Mouse (Mus musculus): ENCODE measurements around the gene Esam.

The Esam gene

DNA sequence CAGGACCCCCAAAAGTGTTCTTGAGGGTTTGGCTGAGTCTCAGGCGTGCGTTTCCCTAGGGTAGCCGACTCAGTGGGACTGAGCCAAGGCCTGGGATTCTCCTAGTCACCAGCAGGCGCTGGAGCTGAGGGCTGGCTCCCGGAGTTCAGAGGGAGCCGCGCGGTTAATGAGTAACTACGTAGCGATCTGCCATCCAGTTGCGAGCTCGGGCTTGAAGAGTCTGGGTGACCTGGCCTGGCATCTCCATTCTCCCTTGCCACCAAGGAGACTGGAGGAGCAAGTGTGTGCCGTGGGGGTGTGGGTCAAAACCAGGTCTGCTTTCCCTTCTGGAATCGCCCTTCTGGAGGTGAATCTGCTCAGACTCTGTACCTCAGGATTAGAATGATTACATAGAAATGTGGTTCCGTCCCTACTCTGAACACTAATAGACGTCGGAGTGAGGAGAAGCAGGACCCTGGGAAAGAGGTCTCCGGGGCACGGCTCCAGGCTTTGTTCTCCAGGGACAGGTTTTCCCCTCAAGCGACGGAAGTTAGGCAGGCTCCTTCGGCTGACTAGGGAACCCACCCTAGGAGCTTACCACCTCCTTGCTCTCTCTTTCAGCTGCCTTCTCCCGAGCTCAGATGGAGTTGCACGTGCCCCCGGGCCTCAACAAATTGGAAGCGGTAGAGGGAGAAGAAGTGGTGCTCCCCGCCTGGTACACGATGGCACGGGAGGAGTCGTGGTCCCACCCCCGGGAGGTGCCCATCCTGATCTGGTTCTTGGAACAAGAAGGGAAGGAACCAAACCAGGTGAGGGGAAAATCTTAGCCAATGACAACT lies 3.2 kb downstream of the Esam start:
- peak; percentile 79 for DNase-seq (ENCODE audit: low spot score)

DNA sequence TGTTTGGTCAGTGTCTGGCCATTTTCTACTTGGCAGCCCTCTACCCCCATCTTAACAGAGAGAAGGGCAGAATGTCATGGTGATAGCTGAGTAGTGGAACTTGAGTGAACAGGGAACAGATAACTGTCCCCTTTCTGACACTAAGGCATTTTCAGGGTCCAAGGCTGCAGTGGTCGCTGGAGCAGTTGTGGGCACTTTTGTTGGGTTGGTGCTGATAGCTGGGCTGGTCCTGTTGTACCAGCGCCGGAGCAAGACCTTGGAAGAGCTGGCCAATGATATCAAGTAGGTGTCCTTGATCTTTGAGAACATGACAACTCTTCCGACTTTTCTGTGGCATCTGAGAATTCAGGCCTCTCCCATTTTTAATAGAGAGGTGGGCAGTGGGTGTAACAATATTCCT lies 9.0 kb downstream of the Esam start:
- DNase-seq (ENCODE audit: low spot score) = no peak

GRCm38 (mm10) chr9:37537658-37538250 lies 9.9 kb downstream of the Esam start:
- DNase-seq (ENCODE audit: low spot score) = no peak

DNA sequence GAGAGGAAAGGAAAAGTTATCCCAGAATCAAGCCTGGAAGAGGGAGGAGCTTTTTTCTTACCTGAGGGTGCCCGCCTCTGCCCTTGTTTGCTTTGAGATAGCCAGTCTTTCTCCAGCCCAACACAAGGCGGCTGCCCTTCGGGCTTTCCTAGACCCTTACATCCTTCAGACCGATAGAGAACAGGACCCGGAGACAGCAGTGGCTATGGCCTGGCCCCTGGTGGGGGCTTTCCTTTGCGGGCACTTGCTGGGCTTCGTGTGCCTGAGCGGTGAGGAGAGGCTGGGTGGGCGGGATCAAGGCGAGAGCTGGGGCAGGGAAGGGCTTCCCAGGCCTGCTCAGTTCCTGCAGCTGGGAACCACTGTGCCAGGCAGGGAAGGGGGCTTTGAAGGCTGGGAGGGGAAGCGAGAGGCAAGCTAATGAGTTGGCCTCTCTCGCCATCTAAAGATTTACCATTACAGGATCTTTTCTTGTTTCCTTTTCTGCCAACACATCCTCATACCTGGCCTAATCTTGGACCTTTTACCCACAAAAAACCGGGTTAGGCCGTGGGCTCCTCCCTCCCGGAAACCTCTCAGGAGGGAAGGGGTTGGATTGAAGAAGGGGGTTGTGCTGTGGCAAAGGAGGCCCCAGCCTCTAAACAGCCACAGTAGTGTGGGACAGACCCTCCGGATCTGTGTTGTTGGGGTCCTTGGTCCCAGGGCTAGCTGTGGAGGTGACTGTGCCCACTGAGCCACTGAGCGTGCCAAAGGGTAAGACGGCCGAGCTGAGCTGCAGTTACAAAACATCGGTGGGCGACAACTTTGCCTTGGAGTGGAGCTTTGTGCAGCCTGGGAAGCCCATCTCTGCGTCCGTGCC lies 11.5 kb downstream of the Esam start, which contains the start of gene Vsig2:
Gene Vsig2 (plus strand): TSS at position 86 of the 856 bp plus-strand sequence.
- no peak for DNase-seq (ENCODE audit: low spot score)

DNA sequence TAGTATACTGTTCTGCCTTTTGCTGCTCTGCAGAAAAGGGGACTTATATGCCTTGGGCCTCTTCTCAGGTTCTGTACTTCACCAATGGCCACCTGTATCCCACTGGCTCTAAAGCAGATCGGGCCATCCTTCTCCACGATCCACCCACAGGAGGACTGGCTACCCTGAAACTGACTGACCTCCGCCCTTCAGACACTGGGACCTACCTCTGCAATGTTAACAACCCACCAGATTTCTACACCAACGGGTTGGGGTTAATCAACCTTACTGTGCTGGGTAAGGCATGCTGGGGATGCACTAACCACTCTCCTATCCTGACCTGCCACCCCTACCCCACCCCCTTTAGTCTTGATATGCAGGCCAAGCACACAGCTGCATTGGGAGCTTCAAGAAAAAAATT lies 12.3 kb downstream of the Esam start:
- no peak for DNase-seq (ENCODE audit: low spot score)

- no peak for DNase-seq (ENCODE audit: low spot score)
Observed at GRCm38 (mm10) chr9:37540701-37541575, 13.1 kb downstream of the Esam start.

DNA sequence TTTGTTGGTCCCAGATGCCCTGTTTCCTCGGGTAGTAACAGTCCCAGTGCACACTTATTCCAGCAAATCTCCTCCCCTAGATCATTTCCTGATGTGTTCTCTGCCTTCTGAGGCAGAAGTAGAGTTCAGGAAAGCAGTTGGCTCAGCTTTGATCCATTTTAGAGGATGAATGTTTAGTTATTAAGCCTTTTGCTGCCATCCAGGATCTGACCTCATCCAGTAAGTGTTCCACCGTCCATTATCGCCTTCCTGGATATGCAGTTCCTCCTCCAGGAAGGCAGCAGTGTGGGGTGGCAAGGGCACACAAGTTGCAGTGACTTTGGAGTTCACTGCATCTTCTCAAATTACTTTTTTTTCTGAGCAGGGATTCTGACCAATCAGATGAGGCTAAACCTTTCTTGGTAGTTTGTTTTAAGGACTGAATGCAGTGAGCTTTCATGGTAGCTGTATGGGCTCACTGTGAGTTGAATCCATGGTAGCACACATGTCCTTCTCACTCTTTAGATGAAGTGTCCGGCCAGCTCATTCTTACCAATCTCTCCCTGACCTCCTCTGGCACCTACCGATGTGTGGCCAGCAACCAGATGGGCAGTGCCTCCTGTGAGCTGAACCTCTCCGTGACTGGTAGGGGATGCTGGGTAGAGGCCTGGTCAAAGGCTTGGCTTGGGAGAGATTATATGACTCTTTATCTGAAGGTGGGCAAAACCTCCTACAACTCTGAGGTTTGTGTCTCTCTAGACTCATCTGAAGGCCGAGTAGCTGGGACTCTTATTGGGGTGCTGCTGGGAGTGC lies 14.2 kb downstream of the Esam start:
- DNase-seq (ENCODE audit: low spot score) = no peak

DNA sequence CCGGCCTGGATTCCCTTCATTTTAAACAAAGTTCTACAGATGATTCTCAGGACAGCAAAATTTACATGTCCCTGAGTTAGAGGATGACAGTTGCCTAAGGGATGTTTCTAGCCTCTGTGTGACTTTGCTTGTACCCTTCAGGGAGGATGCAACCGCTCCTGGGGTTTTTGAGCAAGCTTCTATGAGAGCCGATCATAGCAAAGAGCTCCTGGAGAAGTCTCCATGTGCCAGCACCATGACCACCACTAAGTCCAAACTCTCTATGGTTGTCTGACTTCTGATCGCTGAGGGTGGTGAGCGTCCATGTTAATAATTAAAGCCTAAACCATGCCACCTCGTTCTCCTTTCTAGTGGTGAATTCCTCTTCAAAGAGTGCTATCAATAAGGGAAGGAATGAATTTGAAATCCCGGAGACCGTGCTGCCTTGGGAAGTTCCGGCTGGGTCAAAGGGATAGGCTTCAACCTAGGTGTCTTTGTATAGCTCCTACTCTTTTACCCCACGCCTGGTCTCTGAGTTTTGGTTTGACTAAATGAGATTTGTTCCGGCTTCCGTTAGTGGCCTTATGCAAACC lies 16.1 kb downstream of the Esam start:
- DNase-seq (ENCODE audit: low spot score) = no peak

- DNase-seq (ENCODE audit: low spot score) = peak; percentile 47
Observed at GRCm38 (mm10) chr9:37544447-37545165, 16.7 kb downstream of the Esam start.

DNA sequence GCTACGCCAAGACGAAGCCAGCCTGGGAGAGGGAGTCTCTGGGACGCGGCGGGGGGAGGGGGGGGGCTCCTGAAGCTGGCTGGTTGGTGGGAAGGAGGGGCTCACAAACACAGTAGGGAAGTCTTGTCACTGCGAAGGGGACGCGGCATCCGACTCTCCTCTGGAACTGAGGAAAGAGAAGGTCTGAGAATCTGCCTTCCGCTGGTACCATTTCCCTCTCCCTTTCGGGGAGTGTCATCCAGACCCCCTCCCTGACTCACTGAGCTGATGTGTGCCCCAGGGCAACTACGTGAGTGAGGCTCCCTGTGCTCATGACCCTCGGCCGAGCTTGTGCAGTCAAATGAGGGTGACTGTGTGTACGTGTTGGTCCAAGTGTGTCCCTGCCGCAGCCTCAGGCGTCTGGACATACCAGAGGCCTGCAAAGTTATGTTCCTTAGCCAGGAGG lies 17.3 kb downstream of the Esam start:
- DNase-seq (ENCODE audit: low spot score) = no peak

GRCm38 (mm10) chr9:37545847-37546452 lies 18.1 kb downstream of the Esam start:
- no peak for DNase-seq (ENCODE audit: low spot score)

GRCm38 (mm10) chr9:37546889-37547288 lies 19.0 kb downstream of the Esam start:
- no peak for DNase-seq (ENCODE audit: low spot score)

DNA sequence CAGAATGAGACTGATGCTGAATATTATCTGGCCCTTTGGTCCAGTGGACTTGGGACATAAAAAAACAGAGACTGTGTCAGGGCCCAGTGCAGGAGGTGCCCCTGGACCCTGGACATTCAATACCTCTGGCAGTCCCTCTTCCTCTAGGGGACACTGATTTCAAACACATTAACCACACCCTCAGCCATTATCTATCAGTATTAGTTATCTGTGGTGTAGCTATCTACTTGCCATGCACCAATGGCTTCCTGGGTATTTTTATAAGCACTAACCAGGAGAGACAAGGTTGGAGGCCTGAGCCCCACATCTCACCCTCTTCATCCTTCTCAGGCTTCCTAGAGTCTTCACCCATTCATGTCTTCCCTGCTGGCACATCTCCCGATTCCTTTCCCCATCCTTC lies 22.6 kb downstream of the Esam start:
- DNase-seq (ENCODE audit: low spot score) = no peak

DNA sequence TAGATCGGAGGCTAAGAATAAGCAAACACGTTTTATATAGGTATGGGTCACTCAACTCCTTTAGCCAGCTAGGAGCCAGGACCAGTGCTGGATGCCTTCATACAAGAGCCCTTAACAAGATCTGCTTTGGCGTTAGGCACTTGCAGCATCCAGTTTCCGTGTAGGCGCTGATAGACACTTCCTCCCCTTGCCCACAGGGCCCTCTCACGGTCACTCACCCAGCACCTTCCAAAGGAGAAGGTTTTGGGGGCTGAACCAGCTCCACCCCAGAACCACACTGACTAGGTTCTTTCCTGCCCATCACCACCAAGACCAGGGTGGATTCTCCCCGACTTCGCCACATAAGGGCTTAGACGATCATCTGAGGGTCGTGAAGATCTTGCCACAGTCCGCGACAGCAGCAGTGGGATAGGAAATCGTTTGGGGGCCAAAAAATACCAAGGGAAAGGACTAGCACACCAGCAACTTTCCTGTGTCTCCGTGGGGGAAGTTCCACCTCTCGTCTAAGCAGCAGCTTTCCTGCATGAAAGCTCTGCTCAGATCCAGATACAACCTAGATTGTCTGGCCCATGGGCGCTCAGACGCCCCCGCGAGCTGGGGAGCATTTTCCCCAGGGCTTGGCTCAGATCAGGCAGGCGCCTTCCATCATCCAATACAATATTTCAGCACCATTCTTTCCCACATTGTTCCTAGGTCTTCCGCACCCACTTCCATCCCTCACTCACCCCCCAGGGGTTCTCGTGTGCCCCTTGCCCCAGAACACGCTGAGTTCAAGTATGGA lies 24.1 kb downstream of the Esam start:
- DNase-seq (ENCODE audit: low spot score) = no peak

DNA sequence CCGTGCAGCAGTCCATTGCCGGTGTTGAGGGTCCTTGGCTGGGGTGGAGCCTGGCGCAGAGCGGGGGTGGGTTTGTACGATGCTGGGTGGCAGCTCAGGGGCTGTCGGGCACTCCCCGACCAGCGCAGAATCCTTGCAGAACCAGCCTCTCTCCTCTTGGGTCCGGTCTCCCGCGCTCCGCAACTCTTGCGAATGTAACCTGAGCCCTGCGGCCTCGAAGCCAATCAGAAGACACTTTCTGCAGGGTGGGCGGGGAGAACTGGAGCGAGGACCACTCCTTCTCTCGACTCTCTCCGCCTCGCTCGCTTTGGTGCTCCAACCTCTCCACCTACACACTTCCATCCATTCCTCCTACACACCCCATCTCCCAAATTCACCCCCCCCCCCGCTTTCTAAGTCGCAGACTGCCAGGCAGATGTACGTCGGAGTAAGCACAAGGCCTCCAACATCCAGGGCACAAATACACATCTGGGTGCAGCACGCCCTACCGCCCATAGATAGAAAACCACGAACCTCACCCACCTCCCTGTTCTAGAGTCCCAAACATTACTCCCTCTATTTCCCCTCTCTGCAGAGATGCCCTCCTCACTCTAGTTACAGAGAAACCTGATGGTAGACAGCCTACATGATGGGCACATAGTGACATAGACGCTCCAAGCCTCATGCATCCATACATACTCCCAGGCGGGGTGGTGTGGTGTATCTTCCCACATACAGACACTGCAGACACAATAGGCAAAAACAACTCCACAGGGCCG lies 24.8 kb downstream of the Esam start, which contains the start of gene Nrgn:
Gene Nrgn (minus strand): TSS at position 369 of the 758 bp plus-strand sequence.
- peak; percentile 79 for DNase-seq (ENCODE audit: low spot score)

GRCm38 (mm10) chr9:37554279-37554678 lies 26.4 kb downstream of the Esam start:
- DNase-seq (ENCODE audit: low spot score) = no peak
